Mouse (Mus musculus): Measurements from ENCODE around the gene Cct6b.
"Not testable (repeated sequence)": the region's sequence is repeated elsewhere in the genome, so short reads cannot be mapped to it uniquely, and the experiment has no call there.

Cct6b gene

DNA sequence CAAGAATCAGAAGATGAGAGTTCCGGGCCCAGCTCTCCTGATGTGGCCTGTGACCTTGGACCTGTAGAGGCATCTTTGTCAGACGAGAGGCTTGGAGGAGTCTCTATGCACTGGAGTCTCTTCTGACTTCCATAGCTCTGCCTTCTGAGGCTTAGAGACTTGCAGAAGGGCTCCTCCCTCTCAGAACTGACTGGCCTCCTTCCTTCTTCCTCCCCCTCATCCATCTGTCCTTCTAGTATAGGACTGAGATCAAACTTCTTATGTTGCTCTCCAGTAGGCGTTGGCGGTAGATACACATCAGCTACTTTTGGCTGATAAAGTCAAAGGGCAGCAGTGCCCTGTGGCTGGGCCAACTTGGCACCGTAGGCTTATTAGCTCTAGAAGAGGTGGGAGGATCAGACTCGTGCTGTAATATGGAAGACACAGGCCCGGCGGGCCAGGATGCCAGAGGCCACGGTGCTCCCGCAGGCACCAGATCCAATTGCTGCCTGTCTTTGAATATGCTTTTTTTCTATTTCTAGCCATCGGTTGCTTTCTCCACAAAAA is 64.2 kb downstream of the Cct6b start:
- DNase-seq = no peak

DNA sequence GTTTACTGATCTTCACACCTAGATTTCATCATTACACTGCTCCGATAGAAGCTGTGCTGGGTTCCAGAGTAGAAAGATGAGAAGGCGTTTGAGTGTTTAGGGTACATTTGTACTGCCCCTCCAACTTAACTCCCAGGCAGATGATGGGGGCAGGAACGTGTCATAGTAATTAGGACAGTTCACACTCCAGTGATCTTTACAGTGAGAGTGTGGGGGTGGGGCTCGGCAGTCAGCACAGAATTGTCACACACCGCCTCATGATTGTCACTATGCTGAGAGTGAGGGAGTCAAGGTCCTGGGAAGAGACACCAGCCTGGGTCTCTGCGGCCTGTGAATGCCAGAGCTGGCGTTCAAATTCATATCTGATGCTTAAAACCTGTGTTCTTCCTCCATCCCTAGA is 68.2 kb downstream of the Cct6b start:
- no peak for DNase-seq

DNA sequence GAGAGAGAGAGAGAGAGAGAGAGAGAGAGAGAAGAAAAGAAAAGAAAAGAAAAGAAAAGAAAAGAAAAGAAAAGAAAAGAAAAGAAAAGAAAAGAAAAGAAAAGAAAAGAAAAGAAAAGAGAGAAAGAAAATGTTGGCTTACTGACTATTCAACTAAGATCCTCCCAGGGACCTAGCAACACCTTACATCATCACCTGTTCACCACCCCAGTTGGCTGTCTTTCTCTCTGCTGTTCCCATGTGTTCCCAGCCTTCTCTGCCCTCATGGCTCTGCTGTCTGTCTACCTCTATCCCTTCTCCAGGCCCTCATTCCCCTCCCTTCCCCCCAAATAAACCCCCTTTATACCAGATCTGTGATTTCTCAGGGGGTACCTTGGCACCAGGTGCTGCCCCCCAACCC is 69.2 kb downstream of the Cct6b start:
- not testable (repeated sequence) for DNase-seq

DNA sequence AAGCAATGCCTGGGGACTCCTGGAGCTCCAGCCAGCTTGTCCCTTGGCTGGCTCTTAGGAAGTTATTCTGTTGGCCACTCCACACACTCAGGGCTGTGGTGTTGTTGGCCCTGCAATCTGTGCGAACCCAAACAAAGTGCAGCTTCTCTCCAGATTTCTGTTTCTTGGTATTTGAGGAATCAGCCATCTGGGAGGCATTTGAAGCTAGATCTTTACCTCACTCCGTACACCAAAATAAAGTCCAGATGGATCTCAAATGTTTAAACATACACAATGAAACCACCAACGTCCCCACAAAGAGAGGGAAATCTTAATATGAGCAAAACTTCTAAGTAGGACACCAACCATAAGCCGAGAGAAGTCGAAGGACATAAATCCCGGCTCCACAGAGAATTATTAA is 71.5 kb downstream of the Cct6b start:
- DNase-seq = no peak

DNA sequence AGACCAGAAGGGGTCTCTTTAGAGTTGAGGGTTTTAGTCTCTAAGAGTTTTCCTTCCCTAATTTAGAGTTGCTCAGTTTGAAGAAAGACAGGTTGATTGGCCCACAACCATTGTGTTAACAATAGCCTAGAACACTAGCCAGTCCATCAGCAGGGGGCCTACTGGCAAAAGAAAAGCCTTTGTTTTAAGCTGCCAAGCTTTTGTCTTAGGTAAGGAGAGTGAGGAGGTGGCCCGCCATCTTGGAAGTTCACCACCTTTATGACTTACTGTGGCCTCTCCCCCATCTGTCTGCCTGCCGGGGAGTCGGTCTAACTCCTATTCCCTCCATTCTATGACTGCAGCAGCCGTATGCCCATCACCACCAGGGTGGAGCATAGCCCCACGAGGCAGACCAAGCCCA is 73.6 kb downstream of the Cct6b start:
- no peak for DNase-seq

DNA sequence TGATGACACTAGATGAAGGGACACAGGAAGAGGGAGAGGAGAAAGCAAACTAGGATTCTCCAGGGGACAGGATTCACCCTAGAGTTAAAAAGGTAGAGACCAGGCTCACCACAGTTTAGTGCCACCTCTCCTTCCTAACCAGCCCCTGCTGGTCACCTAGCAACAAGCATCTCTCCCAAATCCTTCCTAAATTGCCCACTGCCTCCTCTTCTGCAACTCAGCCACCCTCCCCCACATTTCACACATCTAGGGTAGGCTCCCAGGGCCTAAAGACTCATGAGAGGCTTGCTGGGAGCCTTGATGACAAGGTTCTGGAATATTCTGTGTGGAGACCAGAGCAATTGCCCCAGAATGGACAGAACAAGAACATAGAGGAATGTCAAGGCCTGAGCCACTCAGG is 76.5 kb downstream of the Cct6b start:
- no peak for DNase-seq

DNA sequence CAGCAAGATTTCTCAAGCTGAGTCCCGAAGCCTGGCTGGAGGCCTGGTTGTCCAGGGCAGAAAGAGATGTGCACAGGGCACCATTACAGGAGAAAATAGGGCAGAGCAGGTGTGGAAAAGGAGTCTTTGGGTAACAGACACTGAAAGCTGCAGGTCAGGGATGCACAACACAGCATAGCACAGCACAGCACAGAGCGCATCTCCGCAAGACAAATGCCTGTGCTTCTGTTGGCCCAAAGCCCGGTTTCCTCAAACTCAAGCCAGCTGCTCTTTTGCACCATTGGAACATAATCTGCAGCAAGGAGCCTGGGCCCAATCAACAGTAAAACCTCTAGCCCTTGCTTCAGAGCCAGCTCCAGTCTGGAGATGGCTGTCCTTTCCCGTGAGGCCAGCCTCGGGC is 79.4 kb downstream of the Cct6b start:
- peak; percentile 86 for DNase-seq

DNA sequence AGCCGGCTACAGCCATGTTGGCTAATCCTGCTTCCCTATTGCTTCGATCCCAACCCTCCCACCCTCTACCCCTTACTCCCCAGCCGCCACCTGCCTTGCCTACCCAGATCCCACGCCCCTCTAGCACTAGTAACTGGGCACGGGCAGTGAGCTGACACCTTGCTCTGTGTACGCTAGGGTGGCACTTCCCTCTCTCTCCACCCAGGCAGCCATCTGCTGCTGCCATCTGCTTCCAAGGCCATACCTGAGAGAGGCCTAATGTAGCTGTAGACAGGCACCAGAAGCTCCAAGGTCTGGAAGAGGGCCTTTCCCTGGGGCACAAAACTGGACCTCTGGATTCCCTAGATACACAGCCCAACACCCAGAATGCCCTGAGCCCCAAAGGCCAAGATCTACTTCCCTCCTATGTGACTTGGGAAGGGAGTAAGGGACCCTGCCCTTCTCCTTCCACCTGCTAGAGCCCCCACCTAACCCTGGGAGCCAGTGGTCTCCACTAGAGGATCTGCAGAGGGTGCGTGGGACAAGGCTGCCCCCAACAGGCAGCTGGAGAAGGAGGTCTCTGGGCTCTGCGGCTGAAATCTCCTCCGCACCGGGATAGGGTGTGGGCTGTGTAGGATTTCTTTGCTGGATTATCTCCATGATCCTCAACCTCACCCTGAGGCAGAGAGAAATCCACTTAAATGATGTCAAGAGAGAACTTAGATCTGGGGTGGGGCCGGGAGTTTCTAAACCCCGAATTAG is 80.2 kb downstream of the Cct6b start:
- peak; percentile 52 for DNase-seq

DNA sequence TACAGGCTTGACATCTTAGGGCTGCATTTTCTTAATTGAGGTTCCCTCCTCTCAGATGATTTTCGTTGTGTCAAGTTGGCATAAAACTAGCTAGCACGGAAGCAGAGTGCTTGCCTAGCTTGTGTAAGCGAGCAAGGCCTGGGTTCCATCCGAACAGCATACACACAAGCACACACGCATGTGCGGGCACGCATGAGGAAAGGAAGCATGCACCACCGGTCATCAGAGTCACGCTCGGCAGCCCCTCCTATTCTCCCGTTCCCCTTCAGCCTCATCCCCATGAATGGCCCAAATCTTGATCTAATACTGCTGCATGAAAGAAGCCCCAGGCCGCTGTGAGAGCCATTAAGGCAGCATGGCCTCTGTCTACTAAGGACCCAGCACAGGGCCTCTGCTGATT is 85.6 kb downstream of the Cct6b start:
- DNase-seq = no peak

Data from kidney, postnatal 10 days (tissue).